Mouse (Mus musculus) central nervous system, embryonic 18 days (tissue): ENCODE results near the gene Fam196b. TPM values are rescaled to one million over a fixed set of nuclear protein-coding genes. Genes with fewer than 3 reads are reported as not detected.

ENCODE experiments used
- polyA plus RNA-seq: library from polyadenylated mRNA; depleted of rRNA; stranded (reverse); fragments of >200 nt; gene quantifications from 2 replicates; pipeline ENCODE4 v1.2.3, GENCODE M21; 2012; rRNA removed

The Fam196b gene
- polyA plus RNA-seq = 5.9 and 6.6 TPM in 2 replicates

GRCm38 (mm10) chr11:34314534-34315379 lies at the start of gene Fam196b:
TSS of gene Fam196b (plus strand) at chr11:34314822.

Other genes with a start within 250 kb of the Fam196b start
- gene 4930469K13Rik, start 216.3 kb upstream of the Fam196b start, polyA plus RNA-seq = not detected in 2 replicates
- not detected in 2 replicates for gene Foxi1, start 106.7 kb upstream of the Fam196b start, polyA plus RNA-seq